Mouse (Mus musculus): ENCODE measurements around the gene Cdh5.
"Not testable (repeated sequence)": the region's sequence is repeated elsewhere in the genome, so short reads cannot be mapped to it uniquely, and the experiment has no call there.

The Cdh5 gene

GRCm38 (mm10) chr8:104090993-104091900 lies 10.2 kb upstream of the Cdh5 start:
- peak; percentile 77 for DNase-seq (ENCODE audit: low spot score)

- no peak for DNase-seq (ENCODE audit: low spot score)
Measured at GRCm38 (mm10) chr8:104093336-104093735, 8.1 kb upstream of the Cdh5 start.

GRCm38 (mm10) chr8:104095595-104095994 lies 5.8 kb upstream of the Cdh5 start:
- DNase-seq (ENCODE audit: low spot score): no peak

- no peak for DNase-seq (ENCODE audit: low spot score)
Measured at GRCm38 (mm10) chr8:104096644-104097043, 4.8 kb upstream of the Cdh5 start.

- peak; percentile 34 for DNase-seq (ENCODE audit: low spot score)
Measured at GRCm38 (mm10) chr8:104098671-104099346, 2.6 kb upstream of the Cdh5 start.

GRCm38 (mm10) chr8:104099347-104100099 lies 1.9 kb upstream of the Cdh5 start:
- peak; percentile 42 for DNase-seq (ENCODE audit: low spot score)

GRCm38 (mm10) chr8:104100724-104101123 lies 701 bp upstream of the Cdh5 start:
- DNase-seq (ENCODE audit: low spot score): not testable (repeated sequence)

- DNase-seq (ENCODE audit: low spot score): no peak
Measured at GRCm38 (mm10) chr8:104103462-104103861, 2.0 kb downstream of the Cdh5 start.

GRCm38 (mm10) chr8:104105768-104106167 lies 4.3 kb downstream of the Cdh5 start:
- no peak for DNase-seq (ENCODE audit: low spot score)

GRCm38 (mm10) chr8:104106276-104106946 lies 5.0 kb downstream of the Cdh5 start:
- no peak for DNase-seq (ENCODE audit: low spot score)

- DNase-seq (ENCODE audit: low spot score): no peak
Measured at GRCm38 (mm10) chr8:104107111-104107510, 5.7 kb downstream of the Cdh5 start.

- no peak for DNase-seq (ENCODE audit: low spot score)
Measured at GRCm38 (mm10) chr8:104108048-104108447, 6.6 kb downstream of the Cdh5 start.

- DNase-seq (ENCODE audit: low spot score): no peak
Measured at GRCm38 (mm10) chr8:104110498-104111134, 9.2 kb downstream of the Cdh5 start.

- DNase-seq (ENCODE audit: low spot score): no peak
Measured at GRCm38 (mm10) chr8:104121640-104122416, 20.4 kb downstream of the Cdh5 start.

- no peak for DNase-seq (ENCODE audit: low spot score)
Measured at GRCm38 (mm10) chr8:104123080-104123657, 21.7 kb downstream of the Cdh5 start.

- DNase-seq (ENCODE audit: low spot score): no peak
Measured at GRCm38 (mm10) chr8:104124534-104124933, 23.1 kb downstream of the Cdh5 start.

GRCm38 (mm10) chr8:104127160-104127883 lies 25.9 kb downstream of the Cdh5 start:
- no peak for DNase-seq (ENCODE audit: low spot score)

GRCm38 (mm10) chr8:104130916-104131315 lies 29.5 kb downstream of the Cdh5 start:
- no peak for DNase-seq (ENCODE audit: low spot score)

- no peak for DNase-seq (ENCODE audit: low spot score)
Measured at GRCm38 (mm10) chr8:104131414-104131975, 30.1 kb downstream of the Cdh5 start.
